Mouse (Mus musculus) forebrain, embryonic 16.5 days (tissue): Measurements from ENCODE around the gene Angptl6. TPM values are rescaled to one million over a fixed set of nuclear protein-coding genes. Genes with fewer than 3 reads are reported as not detected.

Experiments used
- ATAC-seq: fragments of 200-750 bp; cut with Nextera tagmentation; 2 replicates; pipeline ENCODE4 v1.8.0; 2017; ENCODE audit warnings: mild to moderate bottlenecking, moderate library complexity
- H3K27ac ChIP-seq: fragments of 300-500 bp; sonication (generic); 2 replicates; pipeline ENCODE4 v1.5.1; 2014; ENCODE audit warnings: low read length, control low read depth
- H3K27me3 ChIP-seq: fragments of 300-500 bp; sonication (generic); replicated peaks from 2 replicates; pipeline ENCODE4 v1.6.1; 2014; ENCODE audit warnings: low read length; ENCODE audit not compliant: control insufficient read depth, insufficient read depth
- H3K36me3 ChIP-seq: fragments of 300-500 bp; sonication (generic); 2 replicates; pipeline ENCODE4 v1.6.1; 2014; ENCODE audit not compliant: control insufficient read depth, insufficient read depth
- H3K4me1 ChIP-seq: fragments of 300-500 bp; sonication (generic); replicated peaks from 2 replicates; pipeline ENCODE4 v1.6.1; 2014; ENCODE audit warnings: low read length; ENCODE audit not compliant: control insufficient read depth, insufficient read depth
- H3K4me2 ChIP-seq: fragments of 300-500 bp; sonication (generic); 2 replicates; pipeline ENCODE4 v1.6.1; 2014; ENCODE audit warnings: mild to moderate bottlenecking, low read length, control low read depth
- H3K4me3 ChIP-seq: fragments of 300-500 bp; sonication (generic); replicated peaks from 2 replicates; pipeline ENCODE4 v1.5.1; 2014; ENCODE audit warnings: mild to moderate bottlenecking, low read length, control low read depth
- H3K9ac ChIP-seq: fragments of 300-500 bp; sonication (generic); replicated peaks from 2 replicates; pipeline ENCODE4 v1.6.1; 2014; ENCODE audit warnings: low read depth, low read length, control low read depth
- H3K9me3 ChIP-seq: fragments of 300-500 bp; sonication (generic); 2 replicates; pipeline ENCODE4 v1.6.1; 2016; ENCODE audit warnings: low read length; ENCODE audit not compliant: control insufficient read depth
- WGBS: fragments of 180-500 bp; shearing (Covaris S2); extraction: QIAGEN DNeasy Blood & Tissue Kit; methylation state at CpG from one replicate; pipeline ENCODE4 v1.1.7; 2014; 5-methylcytosine and 5-hydroxymethylcytosine counted together
- microRNA-seq: library from miRNA; unstranded; fragments of <30 nt; microRNA quantifications from one replicate; pipeline ENCODE4, GENCODE M21; 2017
- polyA plus RNA-seq: library from polyadenylated mRNA; unstranded; fragments of >200 nt; fragmentation: Nextera tagmentation; extraction: Ambion mirVana; gene quantifications from 2 replicates; pipeline ENCODE4 v1.2.1, GENCODE M21; 2015

Gene Angptl6
- polyA plus RNA-seq, 1 experiment from 2014 or later, result 20.2 TPM

- H3K36me3 ChIP-seq, result no peaks in the 10 kb centered on the region
- no peak overlapping the region for H3K9ac ChIP-seq
- ATAC-seq, result no peak
- 0 out of 2 replicates have a peak, but pooled peaks cover 2% of the 10 kb centered on the region for H3K27me3 ChIP-seq
- no peak overlapping the region for H3K4me2 ChIP-seq
- H3K27ac ChIP-seq, result no peak overlapping the region
- H3K4me3 ChIP-seq, result no peak overlapping the region
- WGBS, result 92% methylated on average over 1 of the region's 1 CpGs
- H3K9me3 ChIP-seq, result no peaks in the 10 kb centered on the region
- H3K4me1 ChIP-seq, result peaks cover 6% of the 10 kb centered on the region
Measured at GRCm38 (mm10) chr9:20828127-20828526, 51.4 kb downstream of the Angptl6 start.

GRCm38 (mm10) chr9:20825781-20826180 is 53.7 kb downstream of the Angptl6 start:
- H3K4me3 ChIP-seq, result no peak overlapping the region
- H3K27me3 ChIP-seq, result no peaks in the 10 kb centered on the region
- H3K9me3 ChIP-seq, result no peaks in the 10 kb centered on the region
- no peak for ATAC-seq
- H3K36me3 ChIP-seq, result no peaks in the 10 kb centered on the region
- H3K4me1 ChIP-seq, result peaks cover 4% of the 10 kb centered on the region
- H3K27ac ChIP-seq, result no peak overlapping the region
- WGBS, result 73% methylated on average over 5 of the region's 5 CpGs
- no peak overlapping the region for H3K4me2 ChIP-seq
- H3K9ac ChIP-seq, result no peak overlapping the region

Small RNAs within 50 kb of the gene (microRNA-seq; reads per million reads assigned to microRNA genes)
- 0.83 reads per million for gene Mir7081

Other genes starting within 250 kb of the Angptl6 start
- gene Ubl5, start 236.8 kb downstream of the Angptl6 start, polyA plus RNA-seq, result 467 and 469 TPM in 2 replicates
- 15.0 and 16.2 TPM in 2 replicates for gene Fbxl12, start 235.0 kb downstream of the Angptl6 start, polyA plus RNA-seq
- gene Pin1, start 227.6 kb downstream of the Angptl6 start, polyA plus RNA-seq, result 58.9 and 63.2 TPM in 2 replicates
- 143 and 173 TPM in 2 replicates for gene Olfm2, start 133.4 kb downstream of the Angptl6 start, polyA plus RNA-seq
- 0.26 and 0.33 TPM in 2 replicates for gene Col5a3, start 64.7 kb downstream of the Angptl6 start, polyA plus RNA-seq
- gene Rdh8, start 61.2 kb downstream of the Angptl6 start, polyA plus RNA-seq, result not detected in 2 replicates
- 4.6 and 8.8 TPM in 2 replicates for gene A230050P20Rik, start 11.1 kb downstream of the Angptl6 start, polyA plus RNA-seq
- 59.6 and 60.4 TPM in 2 replicates for gene Ppan, start 8.4 kb upstream of the Angptl6 start, polyA plus RNA-seq
- 260 and 268 TPM in 2 replicates for gene Eif3g, start 18.9 kb upstream of the Angptl6 start, polyA plus RNA-seq
- 85.3 and 88.9 TPM in 2 replicates for gene Dnmt1, start 80.2 kb upstream of the Angptl6 start, polyA plus RNA-seq
- gene S1pr2, start 97.1 kb upstream of the Angptl6 start, polyA plus RNA-seq, result 7.5 and 7.7 TPM in 2 replicates
- gene Mrpl4, start 123.0 kb upstream of the Angptl6 start, polyA plus RNA-seq, result 109 and 113 TPM in 2 replicates
- gene Icam1, start 136.3 kb upstream of the Angptl6 start, polyA plus RNA-seq, result 3.3 and 4.5 TPM in 2 replicates
- gene Icam4, start 149.6 kb upstream of the Angptl6 start, polyA plus RNA-seq, result not detected in 2 replicates
- 2.3 and 2.4 TPM in 2 replicates for gene Icam5, start 152.3 kb upstream of the Angptl6 start, polyA plus RNA-seq
- 0.25 and 1.7 TPM in 2 replicates for gene Zglp1, start 187.4 kb upstream of the Angptl6 start, polyA plus RNA-seq
- 1.2 and 1.4 TPM in 2 replicates for gene Gm49373, start 193.4 kb upstream of the Angptl6 start, polyA plus RNA-seq
- gene Fdx1l, start 193.9 kb upstream of the Angptl6 start, polyA plus RNA-seq, result 49.7 and 60.5 TPM in 2 replicates
- gene Gm38431, start 212.3 kb upstream of the Angptl6 start, polyA plus RNA-seq, result 1.6 and 1.9 TPM in 2 replicates
- 37.4 and 38.8 TPM in 2 replicates for gene Raver1, start 212.3 kb upstream of the Angptl6 start, polyA plus RNA-seq